13 mouse cellular contexts compared by ENCODE assay signal in the genomic region with DNA sequence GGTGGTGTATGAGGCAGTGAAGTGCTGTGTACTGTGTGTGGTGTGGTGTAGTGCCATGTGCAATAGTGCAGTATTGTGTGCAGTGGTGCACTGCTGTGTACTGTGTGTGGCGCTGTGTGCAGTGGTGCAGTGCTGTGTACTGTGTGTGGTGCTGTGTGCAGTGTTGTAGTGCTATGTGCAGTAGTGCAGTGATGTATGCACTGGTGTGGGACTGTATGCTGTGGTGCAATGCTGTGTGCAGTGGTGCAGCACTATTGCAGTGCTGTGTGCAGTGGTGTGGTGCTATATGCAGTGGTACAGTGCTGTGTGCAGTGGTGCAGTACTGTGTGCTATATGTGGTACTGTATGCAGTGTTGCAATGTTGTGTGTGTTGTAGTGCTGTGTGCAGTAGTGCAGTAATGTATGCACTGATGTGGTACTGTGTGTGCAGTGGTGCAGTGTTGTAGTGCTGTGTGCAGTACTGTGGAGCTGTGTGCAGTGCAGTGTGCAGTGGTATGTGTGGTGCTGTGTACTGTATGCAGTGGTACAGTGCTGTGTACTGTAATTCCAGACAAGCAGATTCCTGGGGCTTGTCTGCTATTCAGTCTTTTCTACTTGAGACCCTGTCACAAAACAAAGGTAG. TPM values are rescaled to one million over a fixed set of nuclear protein-coding genes. Genes with fewer than 3 reads are reported as not detected.
A peak's percentile ranks its signal among the peaks of the same experiment; 100 is the strongest.
DNase-seq lines count a peak whose midpoint lies in the region; ATAC-seq and TF ChIP-seq lines count a peak whose summit lies in the region.
"Had no signal": no experiment of that assay in that cellular context is flagged by ENCODE, and none has a peak within 500 bp of the region (broad histone marks: within the 10 kb centered on the region; RNA-seq: fewer than 3 reads in every experiment).

No protein-coding gene starts in this region.

- no peaks in the 10 kb centered on the region for H3K36me3 ChIP-seq in forebrain, postnatal 0 days (ENCODE audit: insufficient read depth)
- H3K36me3 ChIP-seq in forebrain, embryonic 11.5 days (ENCODE audit: control insufficient read depth, insufficient read depth, low read length) = no peaks in the 10 kb centered on the region
- no peaks in the 10 kb centered on the region for H3K36me3 ChIP-seq in kidney, postnatal 0 days (ENCODE audit: insufficient read depth, low read length)
- no peaks in the 10 kb centered on the region for H3K36me3 ChIP-seq in G1E (replicated peaks)
- no peaks in the 10 kb centered on the region for H3K36me3 ChIP-seq in liver, embryonic 14.5 days (replicated peaks; ENCODE audit: control insufficient read depth, insufficient read depth, low read depth)
- H3K36me3 ChIP-seq: heart, embryonic 15.5 days; stomach, embryonic 15.5 days had no signal

- no peak overlapping the region for H3K4me2 ChIP-seq in forebrain, postnatal 0 days (ENCODE audit: low read depth)
- H3K4me2 ChIP-seq in forebrain, embryonic 11.5 days (ENCODE audit: low read depth, low read length, severe bottlenecking) = no peak overlapping the region
- H3K4me2 ChIP-seq in kidney, postnatal 0 days (ENCODE audit: low read length) = no peak overlapping the region
- H3K4me2 ChIP-seq in liver, embryonic 14.5 days (ENCODE audit: low read depth) = no peak overlapping the region
- H3K4me2 ChIP-seq: heart, embryonic 15.5 days; stomach, embryonic 15.5 days had no signal

- H3K27me3 ChIP-seq in forebrain, postnatal 0 days (ENCODE audit: insufficient read depth, low read length) = no peaks in the 10 kb centered on the region
- no peaks in the 10 kb centered on the region for H3K27me3 ChIP-seq in forebrain, embryonic 11.5 days (ENCODE audit: control insufficient read depth, insufficient read depth, low read length)
- no peaks in the 10 kb centered on the region for H3K27me3 ChIP-seq in kidney, postnatal 0 days (ENCODE audit: insufficient read depth, low read length)
- peaks cover 18% of the 10 kb centered on the region for H3K27me3 ChIP-seq in G1E (ENCODE audit: insufficient read depth, low read length)
- no peaks in the 10 kb centered on the region for H3K27me3 ChIP-seq in liver, embryonic 14.5 days (ENCODE audit: control insufficient read depth, insufficient read depth, low read length)
- H3K27me3 ChIP-seq: stomach, embryonic 15.5 days had no signal

- no peaks in the 10 kb centered on the region for H3K4me1 ChIP-seq in forebrain, postnatal 0 days (ENCODE audit: insufficient read depth)
- H3K4me1 ChIP-seq in forebrain, embryonic 11.5 days (replicated peaks; ENCODE audit: control insufficient read depth, insufficient read depth, low read length) = no peaks in the 10 kb centered on the region
- no peaks in the 10 kb centered on the region for H3K4me1 ChIP-seq in kidney, postnatal 0 days (replicated peaks; ENCODE audit: insufficient read depth, low read length)
- no peaks in the 10 kb centered on the region; the same call in 1 of the 2 replicates for H3K4me1 ChIP-seq in G1E (ENCODE audit: insufficient read depth, low read depth, low read length)
- no peaks in the 10 kb centered on the region for H3K4me1 ChIP-seq in liver, embryonic 14.5 days (replicated peaks; ENCODE audit: control insufficient read depth in 2 of 2, insufficient read depth in 2 of 2, low read length in 1 of 2)
- H3K4me1 ChIP-seq: stomach, embryonic 15.5 days had no signal

- no peak overlapping the region for H3K27ac ChIP-seq in forebrain, postnatal 0 days (ENCODE audit: low read depth, low read length)
- no peak overlapping the region for H3K27ac ChIP-seq in forebrain, embryonic 11.5 days (ENCODE audit: low read depth, low read length)
- H3K27ac ChIP-seq in kidney, postnatal 0 days = no peak overlapping the region
- H3K27ac ChIP-seq in liver, embryonic 14.5 days = no peak overlapping the region
- H3K27ac ChIP-seq: heart, embryonic 15.5 days; stomach, embryonic 15.5 days had no signal

- TF ChIP-seq CTCF in forebrain, postnatal 0 days (IDR thresholded peaks at IDR 0.05; ENCODE audit: low read depth) = no peak
- no peak for TF ChIP-seq CTCF in kidney, postnatal 0 days (IDR thresholded peaks at IDR 0.05; ENCODE audit: low read depth)
- no peak for TF ChIP-seq CTCF in G1E (IDR thresholded peaks at IDR 0.05; ENCODE audit: low read depth, low read length)
- no peak for TF ChIP-seq CTCF in liver, embryonic 14.5 days (IDR thresholded peaks at IDR 0.05; ENCODE audit: low read depth)

- ATAC-seq in forebrain, postnatal 0 days = peak; percentile 36
- no peak for ATAC-seq in forebrain, embryonic 11.5 days (replicated peaks; ENCODE audit: low FRiP score)
- peak; percentile 52 for ATAC-seq in kidney, postnatal 0 days (replicated peaks; ENCODE audit: low FRiP score, low read depth)
- no peak for ATAC-seq in G1E (ENCODE audit: extremely low read depth, insufficient number of reproducible peaks, low FRiP score, poor library complexity, severe bottlenecking)
- ATAC-seq in liver, embryonic 14.5 days (ENCODE audit: insufficient read depth) = peak; percentile 26

- no peaks in the 10 kb centered on the region for H3K9me3 ChIP-seq in forebrain, postnatal 0 days (ENCODE audit: low read length)
- no peaks in the 10 kb centered on the region for H3K9me3 ChIP-seq in forebrain, embryonic 11.5 days (ENCODE audit: control insufficient read depth, low read length)
- H3K9me3 ChIP-seq in kidney, postnatal 0 days (replicated peaks; ENCODE audit: low read length) = no peaks in the 10 kb centered on the region
- H3K9me3 ChIP-seq in G1E (replicated peaks) = no peaks in the 10 kb centered on the region
- H3K9me3 ChIP-seq in liver, embryonic 14.5 days (ENCODE audit: control insufficient read depth, low read length) = no peaks in the 10 kb centered on the region
- H3K9me3 ChIP-seq: heart, embryonic 15.5 days; stomach, embryonic 15.5 days had no signal

- no peak for TF ChIP-seq EP300 in liver, embryonic 14.5 days (IDR thresholded peaks at IDR 0.05; ENCODE audit: low read depth)

- 93% methylated on average over 1 of the region's 1 CpGs for WGBS in forebrain, postnatal 0 days
- WGBS in forebrain, embryonic 11.5 days = 95% methylated on average over 1 of the region's 1 CpGs
- WGBS in kidney, postnatal 0 days = 96% methylated on average over 1 of the region's 1 CpGs
- WGBS in liver, embryonic 14.5 days (ENCODE audit: insufficient replicate concordance) = 68% methylated on average over 1 of the region's 1 CpGs

- DNase-seq in forebrain, postnatal 0 days = no peak
- no peak for DNase-seq in forebrain, embryonic 11.5 days (ENCODE audit: low spot score)
- no peak for DNase-seq in kidney, postnatal 0 days (ENCODE audit: low spot score)
- DNase-seq in kidney, postnatal 4 days = no peak
- DNase-seq in G1E (ENCODE audit: low spot score) = no peak
- DNase-seq in liver, embryonic 14.5 days (ENCODE audit: low read depth in 3 of 3, low spot score in 3 of 3) = no peak
- DNase-seq in embryo, embryonic 10.5 days (ENCODE audit: low spot score) = no peak
- DNase-seq: cerebellum, adult 9-11 months; kidney, postnatal 14 days; thymus, postnatal 25 days had no signal

- H3K4me3 ChIP-seq in forebrain, postnatal 0 days (ENCODE audit: low read depth, low read length) = no peak overlapping the region
- no peak overlapping the region for H3K4me3 ChIP-seq in forebrain, embryonic 11.5 days (ENCODE audit: low read depth, low read length)
- H3K4me3 ChIP-seq in kidney, postnatal 0 days (replicated peaks; ENCODE audit: low read depth, low read length) = no peak overlapping the region
- peak overlapping the region; percentile 3; the same call in 1 of the 2 replicates for H3K4me3 ChIP-seq in G1E (ENCODE audit: low read depth, low read length)
- no peak overlapping the region for H3K4me3 ChIP-seq in liver, embryonic 14.5 days (ENCODE audit: insufficient read depth in 1 of 2, low read depth in 2 of 2, low read length in 2 of 2)
- H3K4me3 ChIP-seq: heart, embryonic 15.5 days; stomach, embryonic 15.5 days had no signal

- H3K9ac ChIP-seq in forebrain, postnatal 0 days = no peak overlapping the region
- no peak overlapping the region for H3K9ac ChIP-seq in forebrain, embryonic 11.5 days (ENCODE audit: low read length)
- H3K9ac ChIP-seq in kidney, postnatal 0 days (ENCODE audit: low read depth, low read length) = no peak overlapping the region
- no peak overlapping the region for H3K9ac ChIP-seq in liver, embryonic 14.5 days (replicated peaks)
- H3K9ac ChIP-seq: heart, embryonic 15.5 days; stomach, embryonic 15.5 days had no signal

RNA-seq across cellular contexts. Expression of gene Pabpc1l, which starts 13.3 kb away (rescaled TPM):
- total RNA-seq in forebrain, postnatal 0 days (2014; rRNA removed) = 0.71 and 1.1 TPM in 2 replicates
- polyA plus RNA-seq in forebrain, postnatal 0 days (2015; fragmentation: Nextera tagmentation; extraction: Ambion mirVana) = 1.8 and 2.6 TPM in 2 replicates
- polyA plus RNA-seq in forebrain, embryonic 11.5 days (2014; fragmentation: Nextera tagmentation; extraction: Ambion mirVana) = 1.4 and 1.5 TPM in 2 replicates
- 2.7 and 4.0 TPM in 2 replicates for polyA plus RNA-seq in kidney, postnatal 0 days (2015; fragmentation: Nextera tagmentation; extraction: Ambion mirVana)
- total RNA-seq in G1E (2014; fragmentation: Nextera tagmentation) = not detected in 2 replicates
- total RNA-seq in G1E (2017) = 0.44 TPM in 1 of 2 replicates, not detected in the other
- 0.07 TPM in 1 of 2 replicates, not detected in the other for polyA plus RNA-seq in G1E (2012)
- 0.22 and 0.29 TPM in 2 replicates for polyA plus RNA-seq in liver, embryonic 14.5 days (2012; rRNA removed)
- polyA plus RNA-seq in liver, embryonic 14.5 days (2014; fragmentation: Nextera tagmentation; extraction: Ambion mirVana) = not detected in 2 replicates
- polyA plus RNA-seq: liver, adult 2 months had no signal

RNA-seq across cellular contexts. Expression of gene Stk4, which starts 31.6 kb away (rescaled TPM):
- 33.5 and 36.1 TPM in 2 replicates for total RNA-seq in forebrain, postnatal 0 days (2014; rRNA removed)
- 17.4 and 19.3 TPM in 2 replicates for polyA plus RNA-seq in forebrain, postnatal 0 days (2015; fragmentation: Nextera tagmentation; extraction: Ambion mirVana)
- polyA plus RNA-seq in forebrain, embryonic 11.5 days (2014; fragmentation: Nextera tagmentation; extraction: Ambion mirVana) = 39.9 and 40.1 TPM in 2 replicates
- polyA plus RNA-seq in kidney, postnatal 0 days (2015; fragmentation: Nextera tagmentation; extraction: Ambion mirVana) = 15.2 and 17.1 TPM in 2 replicates
- total RNA-seq in G1E (2014; fragmentation: Nextera tagmentation) (241 and 247 TPM in 2 replicates), G1E (2017) (214 and 225 TPM in 2 replicates)
- 51.0 and 86.5 TPM in 2 replicates for polyA plus RNA-seq in G1E (2012)
- 8.0 and 11.8 TPM in 2 replicates for polyA plus RNA-seq in liver, embryonic 14.5 days (2012; rRNA removed)
- polyA plus RNA-seq in liver, embryonic 14.5 days (2014; fragmentation: Nextera tagmentation; extraction: Ambion mirVana) = 19.6 and 21.7 TPM in 2 replicates

RNA-seq across cellular contexts. Expression of gene Tomm34, which starts 32.5 kb away (rescaled TPM):
- 37.2 and 42.2 TPM in 2 replicates for total RNA-seq in forebrain, postnatal 0 days (2014; rRNA removed)
- 49.4 and 54.2 TPM in 2 replicates for polyA plus RNA-seq in forebrain, postnatal 0 days (2015; fragmentation: Nextera tagmentation; extraction: Ambion mirVana)
- 52.7 and 54.9 TPM in 2 replicates for polyA plus RNA-seq in forebrain, embryonic 11.5 days (2014; fragmentation: Nextera tagmentation; extraction: Ambion mirVana)
- polyA plus RNA-seq in kidney, postnatal 0 days (2015; fragmentation: Nextera tagmentation; extraction: Ambion mirVana) = 42.3 and 49.8 TPM in 2 replicates
- total RNA-seq in G1E (2014; fragmentation: Nextera tagmentation) = 57.3 and 61.0 TPM in 2 replicates
- total RNA-seq in G1E (2017) = 63.0 and 65.3 TPM in 2 replicates
- polyA plus RNA-seq in G1E (2012) = 36.3 and 48.2 TPM in 2 replicates
- polyA plus RNA-seq in liver, embryonic 14.5 days (2012; rRNA removed) = 10.1 and 11.6 TPM in 2 replicates
- polyA plus RNA-seq in liver, embryonic 14.5 days (2014; fragmentation: Nextera tagmentation; extraction: Ambion mirVana) = 16.0 and 19.0 TPM in 2 replicates

RNA-seq across cellular contexts. Expression of gene Ywhab, which starts 43.8 kb away (rescaled TPM):
- 161 and 171 TPM in 2 replicates for total RNA-seq in forebrain, postnatal 0 days (2014; rRNA removed)
- polyA plus RNA-seq in forebrain, postnatal 0 days (2015; fragmentation: Nextera tagmentation; extraction: Ambion mirVana) = 510 and 620 TPM in 2 replicates
- 316 and 330 TPM in 2 replicates for polyA plus RNA-seq in forebrain, embryonic 11.5 days (2014; fragmentation: Nextera tagmentation; extraction: Ambion mirVana)
- polyA plus RNA-seq in kidney, postnatal 0 days (2015; fragmentation: Nextera tagmentation; extraction: Ambion mirVana) = 261 and 288 TPM in 2 replicates
- total RNA-seq in G1E (2014; fragmentation: Nextera tagmentation) = 129 and 130 TPM in 2 replicates
- 52.6 and 56.1 TPM in 2 replicates for total RNA-seq in G1E (2017)
- polyA plus RNA-seq in G1E (2012) = 64.3 and 79.9 TPM in 2 replicates
- polyA plus RNA-seq in liver, embryonic 14.5 days (2012; rRNA removed) = 20.2 and 32.3 TPM in 2 replicates
- polyA plus RNA-seq in liver, embryonic 14.5 days (2014; fragmentation: Nextera tagmentation; extraction: Ambion mirVana) = 79.6 and 88.4 TPM in 2 replicates

Comparison
In these comparisons a context has a peak if more than half of its experiments do, and no peak if none do; other contexts are left out.
1. ATAC-seq: peak in forebrain, postnatal 0 days (single experiment), kidney, postnatal 0 days (single experiment) and liver, embryonic 14.5 days (single experiment); none in forebrain, embryonic 11.5 days (single experiment) and G1E (single experiment).